Mouse (Mus musculus) intestine, embryonic 15.5 days (tissue): ENCODE results near the gene Pdzph1. TPM values are rescaled to one million over a fixed set of nuclear protein-coding genes. Genes with fewer than 3 reads are reported as not detected.

Experiments
- ATAC-seq: fragments of 200-750 bp; cut with Nextera tagmentation; 2 replicates; pipeline ENCODE4 v1.8.0; 2017; ENCODE audit warnings: moderate TSS enrichment, moderate library complexity
- H3K27ac ChIP-seq: fragments of 300-500 bp; sonication (generic); 2 replicates; pipeline ENCODE4 v1.5.1; 2015; ENCODE audit warnings: mild to moderate bottlenecking, inconsistent platforms
- H3K27me3 ChIP-seq: fragments of 300-500 bp; sonication (generic); replicated peaks from 2 replicates; pipeline ENCODE4 v1.6.1; 2015; ENCODE audit warnings: inconsistent platforms
- H3K36me3 ChIP-seq: fragments of 300-500 bp; sonication (generic); 2 replicates; pipeline ENCODE4 v1.6.1; 2015; ENCODE audit warnings: inconsistent platforms
- H3K4me1 ChIP-seq: fragments of 300-500 bp; sonication (generic); replicated peaks from 2 replicates; pipeline ENCODE4 v1.6.1; 2015; ENCODE audit warnings: inconsistent platforms
- H3K4me2 ChIP-seq: fragments of 300-500 bp; sonication (generic); replicated peaks from 2 replicates; pipeline ENCODE4 v1.6.1; 2015; ENCODE audit warnings: mild to moderate bottlenecking, inconsistent platforms
- H3K4me3 ChIP-seq: fragments of 300-500 bp; sonication (generic); replicated peaks from 2 replicates; pipeline ENCODE4 v1.5.1; 2015; ENCODE audit warnings: inconsistent platforms
- H3K9ac ChIP-seq: fragments of 300-500 bp; sonication (generic); 2 replicates; pipeline ENCODE4 v1.6.1; 2015; ENCODE audit warnings: inconsistent platforms
- H3K9me3 ChIP-seq: fragments of 300-500 bp; sonication (generic); 2 replicates; pipeline ENCODE4 v1.6.1; 2016; ENCODE audit warnings: inconsistent platforms
- WGBS: fragments of 180-500 bp; shearing (Covaris S2); methylation state at CpG from one replicate; pipeline ENCODE4 v1.1.7; 2015; 5-methylcytosine and 5-hydroxymethylcytosine counted together
- polyA plus RNA-seq: library from polyadenylated mRNA; unstranded; fragments of >200 nt; fragmentation: Nextera tagmentation; extraction: Ambion mirVana; gene quantifications from 2 replicates; pipeline ENCODE4 v1.2.1, GENCODE M21; 2015

The Pdzph1 gene
- polyA plus RNA-seq, 1 experiment from 2014 or later, result 0.14 TPM

DNA sequence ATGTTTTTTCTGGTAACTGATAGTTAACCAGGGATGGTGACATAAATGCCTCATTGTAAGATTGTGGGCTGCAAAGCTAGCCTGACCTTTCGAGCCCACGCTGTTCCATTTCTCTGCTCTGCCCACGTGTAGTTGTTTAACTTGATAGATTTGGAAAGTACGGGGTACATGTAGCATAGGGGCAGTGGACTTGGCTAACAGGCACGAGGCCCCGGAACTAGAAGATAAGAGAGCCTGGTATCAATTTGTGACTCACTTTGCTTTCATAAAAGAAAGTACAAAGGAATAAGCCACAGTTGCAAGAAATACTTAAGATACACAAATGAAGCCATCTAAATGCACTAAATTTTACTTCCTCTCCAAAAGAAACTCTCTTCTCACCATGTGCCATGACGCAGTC, 79.6 kb downstream of the Pdzph1 start:
- Histone ChIP-seq H3K9ac (no peak overlapping the region), H3K4me3 (no peak overlapping the region), H3K27ac (no peak overlapping the region), H3K4me1 (no peaks in the 10 kb centered on the region), H3K9me3 (no peaks in the 10 kb centered on the region), H3K36me3 (no peaks in the 10 kb centered on the region), H3K4me2 (no peak overlapping the region), H3K27me3 (no peaks in the 10 kb centered on the region)
- 82% methylated on average over 7 of the region's 7 CpGs for WGBS
- ATAC-seq, result no peak

DNA sequence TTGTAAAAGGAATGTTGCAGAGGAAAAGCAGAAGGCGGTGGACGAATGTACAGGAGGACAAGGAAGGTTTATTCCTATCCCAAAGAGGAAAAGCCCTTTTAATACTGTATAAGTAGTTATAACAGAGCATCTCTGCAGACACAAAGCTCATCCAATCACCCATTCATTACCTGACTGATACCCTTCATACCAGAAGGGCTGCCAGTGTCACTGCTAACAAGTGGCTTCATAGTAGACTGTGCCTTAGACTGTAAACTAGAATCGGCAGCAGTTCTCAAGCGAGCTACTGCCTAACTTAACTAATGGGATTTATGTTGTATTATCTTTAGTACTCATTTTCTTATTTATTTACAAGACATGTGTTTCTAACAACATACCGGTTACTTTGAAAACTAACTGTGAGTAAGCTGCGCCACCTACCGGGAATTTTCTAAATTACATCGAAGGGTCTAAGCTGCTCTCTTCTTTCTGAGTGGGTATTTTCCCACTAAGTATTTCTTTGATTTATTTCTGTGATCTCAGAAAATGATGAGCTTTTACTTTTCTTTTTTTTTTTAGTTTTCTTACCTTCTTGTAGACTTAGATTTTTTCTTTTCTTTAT, 82.0 kb downstream of the Pdzph1 start:
- Histone ChIP-seq H3K27me3 (no peaks in the 10 kb centered on the region), H3K4me2 (no peak overlapping the region), H3K9ac (no peak overlapping the region), H3K27ac (no peak overlapping the region), H3K4me1 (no peaks in the 10 kb centered on the region), H3K36me3 (no peaks in the 10 kb centered on the region), H3K4me3 (no peak overlapping the region), H3K9me3 (no peaks in the 10 kb centered on the region)
- no peak for ATAC-seq
- WGBS, result 33% methylated on average over 8 of the region's 8 CpGs

GRCm38 (mm10) chr17:58906001-58906400, 85.2 kb downstream of the Pdzph1 start:
- Histone ChIP-seq H3K27me3 (no peaks in the 10 kb centered on the region), H3K9ac (no peak overlapping the region), H3K4me3 (no peak overlapping the region), H3K4me1 (no peaks in the 10 kb centered on the region), H3K9me3 (no peaks in the 10 kb centered on the region), H3K4me2 (no peak overlapping the region), H3K27ac (no peak overlapping the region), H3K36me3 (no peaks in the 10 kb centered on the region)
- ATAC-seq, result no peak
- 82% methylated on average over 2 of the region's 2 CpGs for WGBS

GRCm38 (mm10) chr17:58891488-58892210, 99.5 kb downstream of the Pdzph1 start:
- WGBS, result 37% methylated on average over 4 of the region's 4 CpGs
- no peak for ATAC-seq
- Histone ChIP-seq H3K9me3 (no peaks in the 10 kb centered on the region), H3K9ac (no peak overlapping the region), H3K27me3 (no peaks in the 10 kb centered on the region), H3K4me3 (no peak overlapping the region), H3K4me1 (no peaks in the 10 kb centered on the region), H3K4me2 (no peak overlapping the region), H3K36me3 (no peaks in the 10 kb centered on the region), H3K27ac (no peak overlapping the region)

GRCm38 (mm10) chr17:58889905-58890645, 101.1 kb downstream of the Pdzph1 start:
- Histone ChIP-seq H3K9me3 (no peaks in the 10 kb centered on the region), H3K4me1 (no peaks in the 10 kb centered on the region), H3K9ac (no peak overlapping the region), H3K36me3 (no peaks in the 10 kb centered on the region), H3K4me2 (no peak overlapping the region), H3K27me3 (no peaks in the 10 kb centered on the region), H3K4me3 (no peak overlapping the region), H3K27ac (no peak overlapping the region)
- no peak for ATAC-seq
- WGBS, result 75% methylated on average over 4 of the region's 4 CpGs

- WGBS, result 32% methylated on average over 1 of the region's 1 CpGs
- no peaks in the 10 kb centered on the region for H3K4me1 ChIP-seq
- H3K4me3 ChIP-seq, result no peak overlapping the region
- no peaks in the 10 kb centered on the region for H3K9me3 ChIP-seq
- H3K27me3 ChIP-seq, result no peaks in the 10 kb centered on the region
- H3K4me2 ChIP-seq, result no peak overlapping the region
- no peaks in the 10 kb centered on the region for H3K36me3 ChIP-seq
- H3K9ac ChIP-seq, result no peak overlapping the region
- no peak for ATAC-seq
- H3K27ac ChIP-seq, result no peak overlapping the region
These were observed 106.8 kb downstream of the Pdzph1 start for GRCm38 (mm10) chr17:58884393-58884792.

- Histone ChIP-seq H3K4me2 (no peak overlapping the region), H3K27me3 (no peaks in the 10 kb centered on the region), H3K9ac (no peak overlapping the region), H3K4me1 (no peaks in the 10 kb centered on the region), H3K9me3 (no peaks in the 10 kb centered on the region), H3K27ac (no peak overlapping the region), H3K36me3 (no peaks in the 10 kb centered on the region), H3K4me3 (no peak overlapping the region)
- WGBS, result 73% methylated on average over 1 of the region's 1 CpGs
- ATAC-seq, result no peak
These were observed 117.8 kb downstream of the Pdzph1 start for GRCm38 (mm10) chr17:58873356-58873755.

DNA sequence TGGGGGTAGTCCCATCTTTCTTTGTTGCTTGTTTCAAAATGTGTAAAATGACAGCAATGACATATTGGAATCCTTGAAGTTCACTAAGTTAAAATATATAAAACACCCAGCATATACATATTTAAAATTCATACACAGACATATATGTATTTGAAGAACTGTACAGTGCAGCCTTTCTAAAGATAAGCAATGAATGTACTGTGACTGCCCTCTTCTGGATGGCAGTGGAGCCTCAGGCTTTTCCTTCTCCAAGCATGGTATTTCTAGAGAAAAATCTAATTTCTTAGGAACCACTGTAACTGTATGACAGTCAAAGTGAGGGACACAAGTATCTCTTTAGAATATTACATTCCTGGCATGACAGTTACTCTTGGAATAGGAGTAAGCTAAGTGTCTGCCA, 120.4 kb downstream of the Pdzph1 start:
- Histone ChIP-seq H3K9me3 (no peaks in the 10 kb centered on the region), H3K9ac (no peak overlapping the region), H3K27me3 (no peaks in the 10 kb centered on the region), H3K4me2 (no peak overlapping the region), H3K4me1 (no peaks in the 10 kb centered on the region), H3K36me3 (no peaks in the 10 kb centered on the region), H3K27ac (no peak overlapping the region), H3K4me3 (no peak overlapping the region)
- no peak for ATAC-seq

Other genes starting within 250 kb of the Pdzph1 start
- 4.1 and 6.4 TPM in 2 replicates for gene Nudt12, start 22.0 kb upstream of the Pdzph1 start, polyA plus RNA-seq